Mouse (Mus musculus): ENCODE measurements around the gene Meltf.

GRCm38 (mm10) chr16:31926091-31926490 is 47.5 kb downstream of the Meltf start:
- TF ChIP-seq CTCF (IDR thresholded peaks at IDR 0.05; ENCODE audit: control insufficient read depth, insufficient read depth, insufficient replicate concordance, low read depth, low read length) (no peak), POLR2A (IDR thresholded peaks at IDR 0.05; ENCODE audit: control insufficient read depth, low read depth, low read length) (no peak)

All from testis, adult 2 months (tissue).